Mouse (Mus musculus) embryonic facial prominence, embryonic 13.5 days (tissue): ENCODE results near the gene Ankrd13a. TPM values are rescaled to one million over a fixed set of nuclear protein-coding genes. Genes with fewer than 3 reads are reported as not detected.

ENCODE experiments used
- ATAC-seq: fragments of 200-750 bp; cut with Nextera tagmentation; 2 replicates; pipeline ENCODE4 v1.8.0; 2017; ENCODE audit warnings: low read depth; ENCODE audit not compliant: insufficient number of reproducible peaks, insufficient read depth, low FRiP score, low TSS enrichment
- H3K27ac ChIP-seq: fragments of 300-500 bp; sonication (generic); 2 replicates; pipeline ENCODE4 v1.5.1; 2015; ENCODE audit warnings: moderate library complexity, mild to moderate bottlenecking, inconsistent platforms
- H3K27me3 ChIP-seq: fragments of 300-500 bp; sonication (generic); 2 replicates; pipeline ENCODE4 v1.6.1; 2015; ENCODE audit warnings: mild to moderate bottlenecking, inconsistent platforms
- H3K36me3 ChIP-seq: fragments of 300-500 bp; sonication (generic); 2 replicates; pipeline ENCODE4 v1.6.1; 2015; ENCODE audit warnings: mild to moderate bottlenecking, inconsistent platforms
- H3K4me1 ChIP-seq: fragments of 300-500 bp; sonication (generic); 2 replicates; pipeline ENCODE4 v1.6.1; 2015; ENCODE audit warnings: inconsistent platforms
- H3K4me2 ChIP-seq: fragments of 300-500 bp; sonication (generic); 2 replicates; pipeline ENCODE4 v1.6.1; 2015; ENCODE audit warnings: moderate library complexity, mild to moderate bottlenecking, inconsistent platforms
- H3K4me3 ChIP-seq: fragments of 300-500 bp; sonication (generic); 2 replicates; pipeline ENCODE4 v1.5.1; 2015; ENCODE audit warnings: mild to moderate bottlenecking, inconsistent platforms
- H3K9ac ChIP-seq: fragments of 300-500 bp; sonication (generic); 2 replicates; pipeline ENCODE4 v1.6.1; 2015; ENCODE audit warnings: mild to moderate bottlenecking, inconsistent platforms
- H3K9me3 ChIP-seq: fragments of 300-500 bp; sonication (generic); 2 replicates; pipeline ENCODE4 v1.6.1; 2016; ENCODE audit warnings: inconsistent platforms
- WGBS: fragments of 180-500 bp; shearing (Covaris S2); methylation state at CpG from one replicate; pipeline ENCODE4 v1.1.7; 2015; ENCODE audit warnings: mixed read lengths; 5-methylcytosine and 5-hydroxymethylcytosine counted together
- polyA plus RNA-seq: library from polyadenylated mRNA; unstranded; fragments of >200 nt; fragmentation: Nextera tagmentation; extraction: Ambion mirVana; gene quantifications from 2 replicates; pipeline ENCODE4 v1.2.1, GENCODE M21; 2015

Gene Ankrd13a
- polyA plus RNA-seq, 1 experiment from 2014 or later = 45.9 TPM

DNA sequence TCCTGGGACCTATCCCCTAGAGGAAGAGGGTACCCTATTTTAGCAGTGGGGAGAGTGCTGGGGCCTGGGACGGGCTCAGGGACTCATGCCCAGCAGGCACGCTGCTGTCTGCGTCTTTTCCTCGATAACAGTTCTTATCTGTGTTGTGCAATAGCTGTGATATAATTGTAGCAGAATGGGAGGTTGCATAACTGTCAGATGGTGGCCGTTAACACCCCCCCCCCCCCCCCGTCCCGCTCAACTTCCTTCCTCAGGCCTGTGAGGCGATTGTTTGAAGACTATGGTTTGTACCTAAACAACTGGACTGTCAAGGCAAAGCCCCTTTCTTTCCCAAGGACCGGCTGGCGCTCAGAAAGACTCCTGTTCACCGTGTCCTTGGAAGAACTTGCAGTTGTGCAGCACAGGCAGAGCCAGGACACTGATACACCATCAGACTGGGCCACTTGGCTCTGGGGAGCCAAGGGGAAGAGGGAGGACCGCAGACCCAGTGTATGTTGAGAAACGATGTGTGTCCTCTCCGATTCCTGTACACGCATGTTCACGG lies 10.2 kb downstream of the Ankrd13a start:
- Histone ChIP-seq H3K27me3 (no peaks in the 10 kb centered on the region), H3K27ac (no peak overlapping the region), H3K9me3 (no peaks in the 10 kb centered on the region), H3K4me2 (no peak overlapping the region), H3K9ac (no peak overlapping the region), H3K4me1 (peaks cover 3% of the 10 kb centered on the region; the same call in 1 of the 2 replicates), H3K4me3 (no peak overlapping the region), H3K36me3 (peaks cover 27% of the 10 kb centered on the region)
- ATAC-seq = no peak
- 78% methylated on average over 16 of the region's 16 CpGs for WGBS

DNA sequence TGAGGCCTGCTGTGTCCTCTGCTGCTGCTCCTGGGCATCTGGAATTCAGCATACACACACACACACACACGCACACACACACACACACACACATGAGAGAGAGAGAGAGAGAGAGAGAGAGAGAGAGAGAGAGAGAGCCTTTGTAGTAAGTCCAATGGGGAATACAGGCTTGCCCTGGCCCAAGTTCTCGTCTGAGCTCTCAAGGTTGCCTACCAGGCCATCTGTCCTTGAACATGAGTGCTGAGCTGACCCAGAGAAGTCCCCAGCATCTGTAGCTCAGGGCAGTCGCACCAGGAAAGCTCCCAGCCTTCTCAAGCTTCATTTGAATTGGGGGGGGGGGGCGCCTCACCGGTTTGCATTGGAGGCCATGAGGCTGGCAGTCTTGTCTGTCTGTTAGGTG lies 10.7 kb downstream of the Ankrd13a start:
- Histone ChIP-seq H3K27me3 (no peaks in the 10 kb centered on the region), H3K27ac (no peak overlapping the region), H3K9ac (no peak overlapping the region), H3K4me3 (no peak overlapping the region), H3K4me1 (peaks cover 3% of the 10 kb centered on the region; the same call in 1 of the 2 replicates), H3K9me3 (no peaks in the 10 kb centered on the region), H3K36me3 (peaks cover 27% of the 10 kb centered on the region), H3K4me2 (no peak overlapping the region)
- WGBS = 77% methylated on average over 5 of the region's 5 CpGs
- ATAC-seq = no peak

- Histone ChIP-seq H3K4me3 (no peak overlapping the region), H3K27ac (no peak overlapping the region), H3K9me3 (no peaks in the 10 kb centered on the region), H3K9ac (no peak overlapping the region), H3K36me3 (peaks cover 49% of the 10 kb centered on the region), H3K27me3 (peaks cover 7% of the 10 kb centered on the region), H3K4me2 (no peak overlapping the region), H3K4me1 (peaks cover 17% of the 10 kb centered on the region)
- 74% methylated on average over 7 of the region's 7 CpGs for WGBS
- ATAC-seq = no peak
These were observed 18.8 kb downstream of the Ankrd13a start for GRCm38 (mm10) chr5:114793317-114793716.

GRCm38 (mm10) chr5:114794609-114795008 lies 20.1 kb downstream of the Ankrd13a start:
- H3K27me3 ChIP-seq = peaks cover 7% of the 10 kb centered on the region
- no peak for ATAC-seq
- no peak overlapping the region for H3K4me3 ChIP-seq
- H3K9me3 ChIP-seq = no peaks in the 10 kb centered on the region
- no peak overlapping the region for H3K27ac ChIP-seq
- peaks cover 17% of the 10 kb centered on the region for H3K4me1 ChIP-seq
- no peak overlapping the region for H3K4me2 ChIP-seq
- no peak overlapping the region for H3K9ac ChIP-seq
- peaks cover 61% of the 10 kb centered on the region for H3K36me3 ChIP-seq
- WGBS = 81% methylated on average over 4 of the region's 4 CpGs

DNA sequence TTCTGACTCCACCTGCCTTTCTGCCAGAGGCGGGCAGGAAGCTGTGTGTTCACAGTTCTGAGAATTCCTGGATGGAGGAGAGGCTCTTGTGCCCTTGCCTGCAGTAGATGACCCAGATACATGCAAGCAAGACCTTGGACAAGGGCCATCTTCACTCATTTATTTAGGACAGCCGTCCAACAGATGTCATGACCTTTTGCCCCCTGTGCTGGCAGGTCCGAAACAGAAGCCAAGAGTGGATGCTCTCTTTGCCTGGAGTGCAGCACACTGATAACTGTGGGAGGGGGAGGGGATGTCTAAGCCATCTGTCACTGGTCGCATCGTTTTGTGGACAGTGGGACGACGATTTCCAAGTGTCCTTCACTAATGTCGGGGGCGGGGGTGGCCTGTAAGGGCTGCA lies 20.8 kb downstream of the Ankrd13a start:
- Histone ChIP-seq H3K27me3 (peaks cover 7% of the 10 kb centered on the region), H3K27ac (no peak overlapping the region), H3K36me3 (peaks cover 67% of the 10 kb centered on the region), H3K9me3 (no peaks in the 10 kb centered on the region), H3K4me2 (no peak overlapping the region), H3K4me3 (no peak overlapping the region), H3K4me1 (peaks cover 17% of the 10 kb centered on the region), H3K9ac (no peak overlapping the region)
- ATAC-seq = no peak
- WGBS = 61% methylated on average over 9 of the region's 9 CpGs

DNA sequence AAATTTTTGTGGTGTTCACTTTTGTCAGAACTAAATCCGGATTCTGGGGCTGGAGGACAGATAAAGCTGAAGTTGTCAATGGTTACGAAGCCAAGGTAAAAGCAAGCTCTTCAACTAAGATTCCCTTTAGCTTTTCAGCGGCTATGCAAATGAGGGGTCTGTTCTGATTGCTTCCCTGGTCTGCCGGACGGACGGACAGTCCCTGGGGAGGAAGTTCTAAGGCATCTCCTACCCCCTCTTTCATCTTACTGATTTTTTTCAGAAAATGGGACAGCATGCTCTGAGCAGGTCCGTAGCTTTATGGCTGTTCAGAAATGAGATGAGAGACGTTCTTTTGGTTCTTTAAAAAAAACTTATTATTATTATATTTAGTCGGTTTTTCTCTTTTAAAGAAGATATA lies 21.2 kb downstream of the Ankrd13a start:
- 68% methylated on average over 9 of the region's 9 CpGs for WGBS

GRCm38 (mm10) chr5:114796299-114797012 lies 22.0 kb downstream of the Ankrd13a start:
- H3K27ac ChIP-seq = no peak overlapping the region
- peak overlapping the region; percentile 71 for H3K4me2 ChIP-seq
- H3K27me3 ChIP-seq = peaks cover 7% of the 10 kb centered on the region
- H3K4me1 ChIP-seq = peaks cover 17% of the 10 kb centered on the region
- peaks cover 70% of the 10 kb centered on the region for H3K36me3 ChIP-seq
- H3K9ac ChIP-seq = peak overlapping the region; percentile 57; the same call in 1 of the 2 replicates
- H3K9me3 ChIP-seq = no peaks in the 10 kb centered on the region
- ATAC-seq = peak; percentile 41; the same call in 1 of the 2 replicates
- H3K4me3 ChIP-seq = peak overlapping the region; percentile 41
- 3% methylated on average over 40 of the region's 40 CpGs for whole genome bisulfite sequencing

More for the DNA sequence above, 21.2 kb downstream of the Ankrd13a start:
- no peak overlapping the region; the same call in 1 of the 2 replicates for H3K4me2 ChIP-seq
- no peak overlapping the region for H3K27ac ChIP-seq
- peaks cover 7% of the 10 kb centered on the region for H3K27me3 ChIP-seq
- H3K9me3 ChIP-seq = no peaks in the 10 kb centered on the region
- no peak overlapping the region for H3K4me3 ChIP-seq
- H3K9ac ChIP-seq = no peak overlapping the region
- no peak for ATAC-seq
- H3K36me3 ChIP-seq = peaks cover 69% of the 10 kb centered on the region
- H3K4me1 ChIP-seq = peaks cover 17% of the 10 kb centered on the region

DNA sequence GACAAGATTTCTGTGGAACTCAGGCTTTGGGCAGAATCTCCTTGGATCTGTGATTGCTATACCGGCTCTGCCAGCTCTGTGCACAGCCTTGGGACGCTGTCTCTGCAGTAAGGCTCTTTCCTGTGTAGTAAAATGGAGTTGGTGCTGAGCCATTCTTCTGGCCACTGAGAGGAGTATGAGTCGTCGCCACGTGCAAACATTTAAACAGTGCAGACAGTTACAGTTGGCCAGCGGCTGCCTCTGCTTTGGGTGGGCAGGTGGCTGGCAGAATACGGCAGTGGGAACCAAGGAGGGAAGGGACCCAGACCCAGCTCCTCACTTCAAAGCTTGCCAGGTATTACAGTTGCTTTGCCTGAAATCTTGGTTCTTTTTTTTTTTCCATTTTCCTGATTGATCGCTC lies 22.8 kb downstream of the Ankrd13a start:
- Histone ChIP-seq H3K4me1 (peaks cover 17% of the 10 kb centered on the region), H3K9ac (no peak overlapping the region), H3K4me3 (no peak overlapping the region), H3K36me3 (peaks cover 69% of the 10 kb centered on the region), H3K27me3 (peaks cover 7% of the 10 kb centered on the region), H3K4me2 (no peak overlapping the region), H3K27ac (no peak overlapping the region), H3K9me3 (no peaks in the 10 kb centered on the region)
- WGBS = 87% methylated on average over 8 of the region's 8 CpGs
- no peak for ATAC-seq

GRCm38 (mm10) chr5:114799848-114800247 lies 25.4 kb downstream of the Ankrd13a start:
- H3K9ac ChIP-seq = no peak overlapping the region
- no peak overlapping the region for H3K4me3 ChIP-seq
- H3K36me3 ChIP-seq = peaks cover 73% of the 10 kb centered on the region
- peaks cover 7% of the 10 kb centered on the region for H3K27me3 ChIP-seq
- H3K9me3 ChIP-seq = no peaks in the 10 kb centered on the region
- H3K27ac ChIP-seq = no peak overlapping the region
- ATAC-seq = no peak
- H3K4me2 ChIP-seq = no peak overlapping the region
- 84% methylated on average over 11 of the region's 11 CpGs for WGBS
- H3K4me1 ChIP-seq = peaks cover 17% of the 10 kb centered on the region

- Histone ChIP-seq H3K4me2 (no peak overlapping the region), H3K36me3 (peaks cover 75% of the 10 kb centered on the region), H3K4me1 (peaks cover 13% of the 10 kb centered on the region), H3K27me3 (no peaks in the 10 kb centered on the region), H3K27ac (no peak overlapping the region), H3K4me3 (no peak overlapping the region), H3K9ac (no peak overlapping the region), H3K9me3 (no peaks in the 10 kb centered on the region)
- no peak for ATAC-seq
- 16% methylated on average over 8 of the region's 8 CpGs for WGBS
These were observed 26.6 kb downstream of the Ankrd13a start for GRCm38 (mm10) chr5:114801049-114801448.

- WGBS = 84% methylated on average over 6 of the region's 6 CpGs
- Histone ChIP-seq H3K27ac (no peak overlapping the region), H3K36me3 (peaks cover 80% of the 10 kb centered on the region), H3K9ac (no peak overlapping the region), H3K4me3 (no peak overlapping the region), H3K9me3 (no peaks in the 10 kb centered on the region), H3K4me1 (peaks cover 15% of the 10 kb centered on the region), H3K4me2 (no peak overlapping the region), H3K27me3 (no peaks in the 10 kb centered on the region)
- no peak for ATAC-seq
These were observed 27.4 kb downstream of the Ankrd13a start for GRCm38 (mm10) chr5:114801841-114802240.

- Histone ChIP-seq H3K27ac (no peak overlapping the region), H3K27me3 (no peaks in the 10 kb centered on the region), H3K4me1 (peaks cover 24% of the 10 kb centered on the region), H3K9ac (no peak overlapping the region), H3K36me3 (peaks cover 88% of the 10 kb centered on the region), H3K4me2 (no peak overlapping the region), H3K4me3 (no peak overlapping the region), H3K9me3 (no peaks in the 10 kb centered on the region)
- no peak for ATAC-seq
- WGBS = 93% methylated on average over 13 of the region's 13 CpGs
These were observed 28.8 kb downstream of the Ankrd13a start for GRCm38 (mm10) chr5:114803231-114803630.
